Mouse (Mus musculus): ENCODE results near the gene Zbtb39.

Gene Zbtb39

DNA sequence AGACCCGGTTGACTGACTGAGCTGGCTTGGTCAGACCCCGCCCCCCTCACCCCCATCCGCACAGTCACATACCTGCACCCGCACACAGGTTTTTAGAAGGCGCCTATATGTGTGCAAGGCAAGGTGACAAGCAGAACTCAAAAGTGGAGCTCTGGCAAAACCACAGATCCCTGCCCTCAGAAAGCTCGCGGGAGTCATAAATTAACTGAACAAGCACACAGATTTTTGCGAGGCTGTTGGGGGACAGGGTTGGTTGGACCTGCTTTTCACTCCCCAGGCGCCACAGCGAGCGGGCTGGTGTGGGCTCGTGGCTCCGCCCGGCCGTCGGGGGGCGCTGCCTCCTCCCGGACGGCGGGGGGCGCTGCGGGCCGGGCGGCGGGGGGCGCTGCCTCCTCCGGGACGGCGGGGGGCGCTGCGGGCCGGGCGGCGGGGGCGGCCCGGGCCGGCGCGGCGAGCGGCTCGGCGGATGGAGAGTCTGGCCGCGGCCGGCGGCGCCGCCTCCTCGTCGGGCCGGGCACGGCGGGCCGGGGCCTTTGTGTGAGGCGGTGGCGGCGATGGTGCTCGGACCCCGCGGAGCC is at the start of gene Zbtb39:
TSS of gene Zbtb39 (plus strand) at position 456 of the 578 bp plus-strand sequence.
- peak; percentile 65 to 76 for DNase-seq

- DNase-seq, result no peak
Measured at GRCm38 (mm10) chr10:127691053-127691452, 48.3 kb upstream of the Zbtb39 start.

DNA sequence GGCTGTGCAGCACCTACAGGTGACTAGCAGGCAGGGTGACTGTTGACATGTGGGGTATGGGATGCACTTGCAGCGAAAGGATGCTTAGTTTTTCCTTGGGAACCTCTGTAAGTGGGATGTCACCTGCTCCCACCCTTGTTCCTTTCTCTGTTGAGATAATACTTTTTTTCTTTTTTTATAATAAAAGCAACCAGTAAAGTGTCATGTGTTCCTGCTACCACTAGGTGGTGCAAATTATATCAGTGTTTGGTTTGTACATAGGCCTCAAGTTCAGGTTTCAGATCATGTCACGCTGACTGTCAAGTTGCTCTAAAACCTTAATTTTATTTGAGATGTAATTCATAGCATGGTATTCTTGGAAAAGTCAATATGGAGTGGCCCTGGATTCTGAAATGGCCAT is 44.7 kb upstream of the Zbtb39 start:
- no peak for DNase-seq

GRCm38 (mm10) chr10:127695775-127696174 is 43.6 kb upstream of the Zbtb39 start:
- no peak for DNase-seq

GRCm38 (mm10) chr10:127698966-127699365 is 40.4 kb upstream of the Zbtb39 start:
- no peak for DNase-seq

- DNase-seq, result no peak
Measured at GRCm38 (mm10) chr10:127703299-127703698, 36.0 kb upstream of the Zbtb39 start.

GRCm38 (mm10) chr10:127704293-127704692 is 35.0 kb upstream of the Zbtb39 start:
- no peak for DNase-seq

DNA sequence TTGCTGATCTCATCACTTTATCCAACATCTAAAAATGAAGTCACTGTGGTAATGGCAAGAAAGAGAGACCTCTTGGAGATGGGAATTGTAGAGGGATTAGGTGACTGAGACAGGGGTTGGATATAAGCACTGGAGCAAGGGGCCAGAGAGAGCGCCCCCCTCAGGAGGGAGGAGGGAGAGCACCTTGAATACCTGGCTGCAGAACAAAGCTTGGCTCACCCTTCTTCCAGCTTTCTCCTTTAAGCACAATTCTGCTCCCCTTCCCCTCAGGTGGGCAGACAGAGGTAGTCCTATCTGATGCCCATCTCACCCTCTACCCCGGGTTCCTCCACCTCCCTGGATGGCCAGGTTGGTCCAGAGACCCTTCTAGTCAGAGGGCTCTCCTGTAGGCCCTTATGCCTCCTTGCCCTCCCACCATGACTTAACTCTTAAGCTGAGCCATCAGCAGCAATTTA is 34.5 kb upstream of the Zbtb39 start, which contains the start of gene Myo1a:
TSS of gene Myo1a (plus strand) at position 405 of the 455 bp plus-strand sequence.
- no peak for DNase-seq

GRCm38 (mm10) chr10:127705783-127706182 is 33.6 kb upstream of the Zbtb39 start:
- DNase-seq, result no peak

- DNase-seq, result peak; percentile 21 to 34
Measured at GRCm38 (mm10) chr10:127707721-127708120, 31.6 kb upstream of the Zbtb39 start.

DNA sequence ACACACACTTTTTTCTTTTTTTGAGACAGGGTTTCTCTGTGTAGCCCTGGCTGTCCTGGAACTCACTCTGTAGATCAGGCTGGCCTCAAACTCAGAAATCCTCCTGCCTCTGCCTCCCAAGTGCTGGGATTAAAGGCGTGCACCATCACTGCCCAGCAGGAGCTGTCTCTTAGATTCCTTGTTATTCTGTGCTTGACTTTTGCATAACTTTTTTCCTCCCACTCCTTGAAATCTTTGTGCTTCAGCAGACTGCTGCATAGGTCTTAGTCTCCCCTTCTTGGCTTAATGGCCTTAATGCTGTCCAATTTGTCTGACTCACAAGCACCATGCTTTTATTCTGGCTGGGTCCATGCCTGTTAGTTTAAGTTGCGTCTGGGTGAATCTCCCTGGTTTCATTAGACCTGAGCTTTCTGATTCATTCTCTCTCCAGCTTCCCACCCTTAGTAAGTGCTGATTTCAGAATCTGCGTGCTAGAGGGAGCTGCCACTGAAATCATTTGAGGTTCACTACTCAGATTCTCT is 30.4 kb upstream of the Zbtb39 start:
- no peak for DNase-seq

DNA sequence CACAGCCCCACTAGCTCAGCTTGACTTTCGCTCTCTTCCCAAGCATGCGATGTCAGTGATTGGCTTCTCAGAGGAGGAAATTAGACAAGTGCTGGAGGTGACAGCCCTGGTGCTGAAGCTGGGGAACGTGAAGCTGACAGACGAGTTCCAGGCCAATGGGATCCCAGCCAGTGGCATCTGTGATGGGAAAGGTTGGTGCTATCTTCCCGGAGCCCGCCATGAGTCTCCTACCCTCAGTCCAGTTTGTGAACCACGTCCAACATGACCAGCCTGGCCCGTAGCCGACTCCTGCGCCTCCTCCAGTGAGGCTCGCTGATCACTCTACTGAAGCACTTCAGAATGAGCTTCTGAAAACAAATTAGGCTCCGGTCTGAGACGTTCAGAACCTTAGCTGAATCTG is 29.0 kb upstream of the Zbtb39 start:
- DNase-seq, result no peak

- DNase-seq, result no peak
Measured at GRCm38 (mm10) chr10:127712736-127713135, 26.6 kb upstream of the Zbtb39 start.

GRCm38 (mm10) chr10:127721671-127722418 is 17.5 kb upstream of the Zbtb39 start:
- DNase-seq, result no peak

DNA sequence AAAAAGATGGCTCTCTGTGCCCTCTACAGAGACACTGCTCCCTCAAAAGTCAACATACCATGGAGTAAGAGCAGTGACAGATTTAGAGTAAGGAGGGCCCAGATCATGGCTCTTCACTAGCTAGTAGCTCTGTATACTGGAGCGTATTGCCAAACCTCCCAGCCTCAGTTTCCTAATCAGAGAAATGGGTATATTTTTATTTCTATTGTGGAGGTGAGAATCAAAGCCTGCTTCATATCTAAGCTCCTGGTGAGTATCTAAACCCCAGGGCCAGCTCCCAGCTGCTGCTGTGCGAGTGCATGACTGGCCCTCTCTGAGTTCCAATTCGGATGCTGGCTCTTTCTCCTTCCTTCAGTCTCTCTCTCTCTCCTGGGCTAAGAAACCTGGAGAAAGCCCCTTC is 15.2 kb upstream of the Zbtb39 start, which contains the start of gene Tac2:
TSS of gene Tac2 (plus strand) at position 301 of the 400 bp plus-strand sequence.
- no peak for DNase-seq

GRCm38 (mm10) chr10:127725136-127725535 is 14.2 kb upstream of the Zbtb39 start:
- no peak for DNase-seq

GRCm38 (mm10) chr10:127728437-127728836 is 10.9 kb upstream of the Zbtb39 start:
- DNase-seq, result no peak

DNA sequence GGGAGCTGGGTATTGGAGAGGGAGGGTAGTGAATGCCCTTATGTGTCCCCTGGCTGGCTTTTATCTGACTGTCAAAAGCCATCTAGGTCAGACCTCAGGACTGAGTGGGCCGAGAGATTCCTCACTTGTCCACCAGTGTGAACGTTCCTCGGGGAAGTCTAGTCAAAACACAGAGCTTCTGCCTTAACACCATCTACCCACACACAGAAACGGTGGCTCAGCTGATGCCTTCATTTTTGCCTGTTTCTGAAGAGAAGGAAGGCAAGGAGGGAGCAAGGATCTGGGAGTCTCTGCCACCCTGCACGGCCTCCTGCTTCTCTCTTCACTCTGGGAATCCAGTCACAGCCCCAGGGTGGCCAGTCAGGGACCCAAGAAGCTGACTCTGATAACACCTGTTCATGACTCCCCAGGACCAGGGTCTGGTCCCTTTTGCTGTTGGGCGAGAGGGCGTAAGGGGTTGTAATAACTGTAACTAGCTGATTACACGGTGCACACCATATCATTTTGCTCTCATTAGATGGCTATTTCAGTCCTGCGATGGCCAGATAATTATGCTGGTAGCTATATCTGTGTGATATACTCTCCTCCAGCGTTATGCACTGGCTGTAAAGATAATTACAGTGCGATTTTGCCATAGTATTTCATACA is 8.9 kb upstream of the Zbtb39 start:
- no peak for DNase-seq

- DNase-seq, result no peak
Measured at GRCm38 (mm10) chr10:127730933-127731310, 8.4 kb upstream of the Zbtb39 start.

GRCm38 (mm10) chr10:127731397-127731796 is 7.9 kb upstream of the Zbtb39 start:
- DNase-seq, result no peak

DNA sequence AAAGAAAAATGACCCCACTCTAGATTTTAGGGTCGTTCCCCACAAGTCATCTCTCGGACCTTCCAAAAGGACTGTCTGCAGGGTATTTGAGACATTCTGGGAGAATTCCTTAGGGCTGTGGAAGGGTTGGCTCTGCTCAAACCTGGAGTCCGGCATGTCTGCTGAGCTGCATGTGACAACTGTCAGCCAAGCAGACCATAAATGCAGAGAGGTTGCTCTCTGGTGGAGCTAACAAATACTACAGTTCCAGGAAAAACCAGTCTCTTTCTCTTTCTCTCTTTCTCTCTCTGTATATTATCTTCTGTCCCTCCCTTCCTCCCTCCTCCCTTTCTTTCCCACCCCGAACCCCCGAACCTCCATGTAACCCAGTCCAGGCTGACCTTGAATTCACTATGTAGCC is 4.9 kb upstream of the Zbtb39 start:
- no peak for DNase-seq

- DNase-seq, result no peak
Measured at GRCm38 (mm10) chr10:127736266-127736665, 3.1 kb upstream of the Zbtb39 start.

DNA sequence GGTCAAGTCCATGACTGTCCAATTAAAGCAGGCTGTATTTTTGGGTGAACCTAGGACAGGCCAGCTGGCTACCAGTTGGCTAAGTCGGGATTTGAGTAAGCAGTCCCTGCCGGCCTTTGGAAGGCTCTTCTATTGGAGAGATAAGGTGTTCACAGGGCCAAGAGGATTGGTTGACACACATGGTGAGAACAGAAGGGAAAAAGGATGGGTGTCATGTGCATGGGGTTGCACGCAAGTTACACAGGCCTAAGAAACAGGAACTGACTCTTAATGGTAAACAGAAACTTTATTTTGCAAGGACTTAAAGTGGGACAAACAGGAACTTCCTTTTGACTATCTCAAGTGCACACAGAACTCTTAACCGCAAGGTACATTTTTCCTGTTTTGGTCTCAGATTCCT is 2.4 kb upstream of the Zbtb39 start:
- no peak for DNase-seq

DNA sequence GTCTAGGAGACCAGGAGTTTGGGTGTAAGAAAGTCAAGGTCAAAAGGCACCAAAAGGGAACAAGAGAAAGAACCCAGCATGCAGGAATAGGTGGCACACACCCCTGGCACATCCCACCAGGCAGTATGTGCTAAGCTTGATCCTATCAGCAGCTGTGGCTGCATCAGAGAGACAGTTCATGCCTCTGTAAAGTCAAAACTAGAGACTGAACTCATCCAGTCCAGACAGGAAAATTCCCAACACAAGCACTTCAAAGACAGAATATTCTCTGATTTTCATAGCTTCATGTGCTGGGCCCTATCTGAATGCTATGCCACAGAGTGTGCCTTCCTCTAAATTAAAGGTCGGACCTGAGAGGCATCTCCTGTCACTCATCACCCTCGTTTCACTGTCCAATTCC is 1.8 kb upstream of the Zbtb39 start:
- DNase-seq, result no peak

Data from kidney, adult 8-10 months (tissue).